Mouse (Mus musculus): ENCODE data around the gene Scaf8. TPM values are rescaled to one million over a fixed set of nuclear protein-coding genes. Genes with fewer than 3 reads are reported as not detected.
A peak's percentile ranks its signal among the peaks of the same experiment; 100 is the strongest.
"Not testable (repeated sequence)": the region's sequence is repeated elsewhere in the genome, so short reads cannot be mapped to it uniquely, and the experiment has no call there.

The Scaf8 gene
- 15.4 TPM for polyA plus RNA-seq (2012; fragmentation: generic; extraction: Trizol)

GRCm38 (mm10) chr17:3114720-3115379 lies at the start of gene Scaf8:
Gene Scaf8 (plus strand): TSS chr17:3114972.
- peak within 1 kb of the TSS; percentile 78 for H3K4me3 ChIP-seq
- peak within 1 kb of the TSS; percentile 85 for H3ac ChIP-seq (ENCODE audit: control insufficient read depth, insufficient read length)
- peak within 1 kb of the TSS; percentile 94 for H3K4me2 ChIP-seq (ENCODE audit: low read depth)
- no peaks in the 10 kb centered on the region for H3K36me3 ChIP-seq (ENCODE audit: control insufficient read depth, insufficient read depth)
- no peaks in the 10 kb centered on the region for H3K27me3 ChIP-seq (ENCODE audit: control insufficient read depth, insufficient read depth, insufficient read length)
- TF ChIP-seq REST (IDR thresholded peaks at IDR 0.05; ENCODE audit: insufficient read depth, insufficient read length) (no peak), CEBPB (IDR thresholded peaks at IDR 0.05; ENCODE audit: insufficient read depth, poor library complexity, severe bottlenecking) (no peak), POLR2AphosphoS2 (IDR thresholded peaks at IDR 0.05; ENCODE audit: insufficient read length, low read depth) (peak; percentile 74), MYOG (IDR thresholded peaks at IDR 0.05; ENCODE audit: control insufficient read depth in 1 of 3, insufficient read depth in 1 of 3, insufficient read length in 2 of 3, low read depth in 2 of 3) (peak in 1 of 3 experiments; percentile 53), POLR2A (IDR thresholded peaks at IDR 0.05; ENCODE audit: insufficient read length, low read depth) (peak; percentile 83), E2F4 (IDR thresholded peaks at IDR 0.05; ENCODE audit: insufficient read depth) (peak; percentile 68), SRF (IDR thresholded peaks at IDR 0.05; ENCODE audit: control insufficient read depth, insufficient read length, low read depth) (no peak), TCF3 (IDR thresholded peaks at IDR 0.05; ENCODE audit: insufficient read length, low read depth) (peak; percentile 6), MYOD1 (IDR thresholded peaks at IDR 0.05; ENCODE audit: control insufficient read depth in 1 of 3, insufficient read length in 2 of 3, low read depth in 2 of 3) (peak in 1 of 3 experiments; percentile 52), MAX (IDR thresholded peaks at IDR 0.05; ENCODE audit: low read depth) (no peak), TCF12 (IDR thresholded peaks at IDR 0.05; ENCODE audit: insufficient read depth, poor library complexity, severe bottlenecking) (no peak), USF1 (IDR thresholded peaks at IDR 0.05; ENCODE audit: low read depth) (no peak)
- H3K79me2 ChIP-seq (ENCODE audit: control insufficient read depth, insufficient read depth) = peaks cover 51% of the 10 kb centered on the region

GRCm38 (mm10) chr17:3075166-3075872 lies 39.5 kb upstream of the Scaf8 start:
- Histone ChIP-seq H3K36me3 (ENCODE audit: control insufficient read depth, insufficient read depth) (peaks cover 26% of the 10 kb centered on the region), H3K79me2 (ENCODE audit: control insufficient read depth, insufficient read depth) (no peaks in the 10 kb centered on the region), H3ac (ENCODE audit: control insufficient read depth, insufficient read length) (no peak overlapping the region), H3K4me3 (no peak overlapping the region), H3K4me2 (ENCODE audit: low read depth) (no peak overlapping the region), H3K27me3 (ENCODE audit: control insufficient read depth, insufficient read depth, insufficient read length) (no peaks in the 10 kb centered on the region)
- TF ChIP-seq REST (IDR thresholded peaks at IDR 0.05; ENCODE audit: insufficient read depth, insufficient read length) (no peak), POLR2A (IDR thresholded peaks at IDR 0.05; ENCODE audit: insufficient read length, low read depth) (no peak), USF1 (IDR thresholded peaks at IDR 0.05; ENCODE audit: low read depth) (no peak), CEBPB (IDR thresholded peaks at IDR 0.05; ENCODE audit: insufficient read depth, poor library complexity, severe bottlenecking) (no peak), MYOD1 (IDR thresholded peaks at IDR 0.05; ENCODE audit: control insufficient read depth in 1 of 3, insufficient read length in 2 of 3, low read depth in 2 of 3) (no peak), TCF3 (IDR thresholded peaks at IDR 0.05; ENCODE audit: insufficient read length, low read depth) (no peak), TCF12 (IDR thresholded peaks at IDR 0.05; ENCODE audit: insufficient read depth, poor library complexity, severe bottlenecking) (no peak), POLR2AphosphoS2 (IDR thresholded peaks at IDR 0.05; ENCODE audit: insufficient read length, low read depth) (no peak), SRF (IDR thresholded peaks at IDR 0.05; ENCODE audit: control insufficient read depth, insufficient read length, low read depth) (no peak), MAX (IDR thresholded peaks at IDR 0.05; ENCODE audit: low read depth) (no peak)

DNA sequence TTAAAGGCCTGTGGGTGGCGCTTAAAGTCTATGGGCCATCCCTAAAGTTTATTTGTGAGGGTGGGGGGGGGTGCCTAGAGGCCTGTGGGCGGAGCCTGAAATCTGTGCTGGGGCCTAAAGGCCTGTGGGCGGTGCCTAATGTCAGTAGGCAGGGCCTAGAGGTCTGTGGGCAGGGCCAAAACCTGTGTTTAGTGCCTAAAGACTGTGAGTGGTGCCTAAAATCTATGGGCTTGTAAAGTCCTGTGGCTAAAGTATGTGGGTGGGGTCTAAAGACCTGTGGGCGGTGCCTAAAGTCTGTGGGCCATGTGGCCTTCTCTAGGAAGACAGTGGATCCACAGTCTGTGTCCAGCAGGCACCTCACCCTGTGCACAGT lies 38.9 kb upstream of the Scaf8 start:
- TF ChIP-seq MAX (IDR thresholded peaks at IDR 0.05; ENCODE audit: low read depth) (no peak), MYOG (IDR thresholded peaks at IDR 0.05; ENCODE audit: control insufficient read depth in 1 of 3, insufficient read depth in 1 of 3, insufficient read length in 2 of 3, low read depth in 2 of 3) (no peak), E2F4 (IDR thresholded peaks at IDR 0.05; ENCODE audit: insufficient read depth) (no peak), POLR2A (IDR thresholded peaks at IDR 0.05; ENCODE audit: insufficient read length, low read depth) (no peak), POLR2AphosphoS2 (IDR thresholded peaks at IDR 0.05; ENCODE audit: insufficient read length, low read depth) (no peak), USF1 (IDR thresholded peaks at IDR 0.05; ENCODE audit: low read depth) (no peak), MYOD1 (IDR thresholded peaks at IDR 0.05; ENCODE audit: control insufficient read depth in 1 of 3, insufficient read length in 2 of 3, low read depth in 2 of 3) (no peak), TCF12 (IDR thresholded peaks at IDR 0.05; ENCODE audit: insufficient read depth, poor library complexity, severe bottlenecking) (no peak), CEBPB (IDR thresholded peaks at IDR 0.05; ENCODE audit: insufficient read depth, poor library complexity, severe bottlenecking) (no peak), TCF3 (IDR thresholded peaks at IDR 0.05; ENCODE audit: insufficient read length, low read depth) (no peak), REST (IDR thresholded peaks at IDR 0.05; ENCODE audit: insufficient read depth, insufficient read length) (no peak), SRF (IDR thresholded peaks at IDR 0.05; ENCODE audit: control insufficient read depth, insufficient read length, low read depth) (no peak)
- Histone ChIP-seq H3K4me3 (no peak overlapping the region), H3K4me2 (ENCODE audit: low read depth) (no peak overlapping the region), H3K27me3 (ENCODE audit: control insufficient read depth, insufficient read depth, insufficient read length) (no peaks in the 10 kb centered on the region), H3K79me2 (ENCODE audit: control insufficient read depth, insufficient read depth) (no peaks in the 10 kb centered on the region), H3K36me3 (ENCODE audit: control insufficient read depth, insufficient read depth) (peaks cover 22% of the 10 kb centered on the region), H3ac (ENCODE audit: control insufficient read depth, insufficient read length) (no peak overlapping the region)

- not testable (repeated sequence) for H3K27me3 ChIP-seq (ENCODE audit: control insufficient read depth, insufficient read depth, insufficient read length); H3K4me2 ChIP-seq (ENCODE audit: low read depth); H3ac ChIP-seq (ENCODE audit: control insufficient read depth, insufficient read length); H3K79me2 ChIP-seq (ENCODE audit: control insufficient read depth, insufficient read depth); H3K4me3 ChIP-seq
- H3K36me3 ChIP-seq (ENCODE audit: control insufficient read depth, insufficient read depth) = peaks cover 11% of the 10 kb centered on the region
Measured at GRCm38 (mm10) chr17:3077936-3078335, 36.8 kb upstream of the Scaf8 start.

DNA sequence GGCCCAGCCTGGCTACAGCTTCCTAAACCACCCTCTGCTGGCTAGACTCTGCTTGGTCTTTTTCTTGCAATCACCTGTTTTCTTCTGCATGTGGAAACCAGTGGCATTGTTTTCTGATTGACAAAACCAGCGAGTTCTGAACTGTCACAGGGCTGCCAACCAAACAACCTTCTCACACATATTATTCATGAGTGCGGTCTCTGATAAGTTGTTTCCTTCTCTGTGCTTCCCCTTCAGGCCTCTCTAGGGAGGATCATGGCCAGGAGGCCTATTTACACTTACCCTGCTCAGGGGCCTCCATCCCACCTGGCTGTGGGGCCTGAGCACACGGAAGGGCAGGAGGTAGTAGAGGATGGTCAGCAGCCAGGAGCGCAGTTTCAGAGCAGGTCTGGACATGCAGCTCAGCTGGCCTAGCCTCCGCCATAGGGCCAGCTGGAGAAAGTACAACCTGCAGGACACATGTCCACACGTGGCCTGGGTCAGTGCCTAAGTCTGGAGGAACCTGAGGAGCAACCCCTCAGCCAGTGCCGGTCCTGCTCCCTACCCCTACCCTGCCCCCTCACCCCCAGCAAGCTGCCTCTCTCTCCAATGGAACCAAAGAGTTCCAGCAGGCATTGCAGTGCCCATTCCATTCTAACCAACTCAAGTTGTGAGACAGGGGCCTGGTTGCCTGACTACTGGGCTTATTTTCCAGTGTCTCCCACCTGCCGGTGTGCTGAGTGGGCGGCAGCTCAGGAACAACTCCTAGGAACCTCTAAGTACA lies 34.0 kb upstream of the Scaf8 start:
- not testable (repeated sequence) for H3K36me3 ChIP-seq (ENCODE audit: control insufficient read depth, insufficient read depth); H3ac ChIP-seq (ENCODE audit: control insufficient read depth, insufficient read length); H3K4me3 ChIP-seq; H3K4me2 ChIP-seq (ENCODE audit: low read depth); H3K79me2 ChIP-seq (ENCODE audit: control insufficient read depth, insufficient read depth); H3K27me3 ChIP-seq (ENCODE audit: control insufficient read depth, insufficient read depth, insufficient read length)

- H3K4me3 ChIP-seq; H3K36me3 ChIP-seq (ENCODE audit: control insufficient read depth, insufficient read depth); H3K4me2 ChIP-seq (ENCODE audit: low read depth); H3K79me2 ChIP-seq (ENCODE audit: control insufficient read depth, insufficient read depth); H3ac ChIP-seq (ENCODE audit: control insufficient read depth, insufficient read length); H3K27me3 ChIP-seq (ENCODE audit: control insufficient read depth, insufficient read depth, insufficient read length): not testable (repeated sequence)
Measured at GRCm38 (mm10) chr17:3081512-3082100, 33.2 kb upstream of the Scaf8 start.

- H3K36me3 ChIP-seq (ENCODE audit: control insufficient read depth, insufficient read depth); H3ac ChIP-seq (ENCODE audit: control insufficient read depth, insufficient read length); H3K79me2 ChIP-seq (ENCODE audit: control insufficient read depth, insufficient read depth); H3K27me3 ChIP-seq (ENCODE audit: control insufficient read depth, insufficient read depth, insufficient read length): not testable (repeated sequence)
- H3K4me2 ChIP-seq (ENCODE audit: low read depth) = peak overlapping the region; percentile 61
- H3K4me3 ChIP-seq = peak overlapping the region; percentile 41
Measured at GRCm38 (mm10) chr17:3082125-3082755, 32.5 kb upstream of the Scaf8 start.
